Mouse (Mus musculus) layer of hippocampus, adult 2 months (tissue): ENCODE measurements at regions not wholly inside any gene's neighbourhood (a gene's known extent, or its start where the extent isn't known, plus 50 kb on each side); places are given as distances from the start of the nearest gene placed in this dataset.

Experiments
- DNase-seq, 2 experiments: peaks; one replicate each; pipeline ENCODE4 v3.0.0; 2022; ENCODE audit warnings: low spot score in 2 of 2
- H3K27ac ChIP-seq: fragments of 200-600 bp; 2 replicates; pipeline ENCODE4 v1.8.1; 2022
- H3K4me3 ChIP-seq: fragments of 200-600 bp; 2 replicates; pipeline ENCODE4 v1.8.1; 2022; ENCODE audit warnings: mild to moderate bottlenecking
- CTCF ChIP-seq: fragments of 200-600 bp; conservative IDR thresholded peaks from 2 replicates; pipeline ENCODE4 v1.8.1; 2022; ENCODE audit warnings: antibody characterized with exemption, mild to moderate bottlenecking, moderate library complexity

GRCm38 (mm10) chr5:75248279-75248678 lies 96.2 kb downstream of the Pdgfra start:
- no peak overlapping the region for H3K27ac ChIP-seq
- H3K4me3 ChIP-seq = no peak overlapping the region
- no peak for TF ChIP-seq CTCF
- DNase-seq = no peak

- Histone ChIP-seq H3K27ac (no peak overlapping the region), H3K4me3 (no peak overlapping the region)
- DNase-seq = no peak
- no peak for TF ChIP-seq CTCF
These were observed 97.6 kb downstream of the Pdgfra start for GRCm38 (mm10) chr5:75249671-75250070.

GRCm38 (mm10) chr5:75253349-75253748 lies 101.3 kb downstream of the Pdgfra start:
- no peak for TF ChIP-seq CTCF
- H3K27ac ChIP-seq = no peak overlapping the region
- DNase-seq = no peak
- H3K4me3 ChIP-seq = no peak overlapping the region

GRCm38 (mm10) chr5:75253830-75254229 lies 101.7 kb downstream of the Pdgfra start:
- H3K27ac ChIP-seq = no peak overlapping the region
- H3K4me3 ChIP-seq = no peak overlapping the region
- TF ChIP-seq CTCF = no peak
- DNase-seq = no peak

- TF ChIP-seq CTCF = no peak
- DNase-seq = no peak
- H3K27ac ChIP-seq = no peak overlapping the region
These were observed 104.1 kb downstream of the Pdgfra start for GRCm38 (mm10) chr5:75256186-75256585.

GRCm38 (mm10) chr5:75257067-75257466 lies 105.0 kb downstream of the Pdgfra start:
- Histone ChIP-seq H3K4me3 (no peak overlapping the region), H3K27ac (no peak overlapping the region)
- no peak for DNase-seq
- TF ChIP-seq CTCF = no peak

More at GRCm38 (mm10) chr5:75256186-75256585, 104.1 kb downstream of the Pdgfra start:
- H3K4me3 ChIP-seq = no peak overlapping the region

GRCm38 (mm10) chr5:75260247-75260646 lies 108.2 kb downstream of the Pdgfra start:
- Histone ChIP-seq H3K4me3 (no peak overlapping the region), H3K27ac (no peak overlapping the region)
- TF ChIP-seq CTCF = no peak
- DNase-seq = peak in 1 of 2 experiments; percentile 30

GRCm38 (mm10) chr5:75266111-75266676 lies 114.1 kb downstream of the Pdgfra start:
- DNase-seq = no peak
- H3K27ac ChIP-seq = no peak overlapping the region
- no peak overlapping the region for H3K4me3 ChIP-seq
- TF ChIP-seq CTCF = no peak

GRCm38 (mm10) chr5:75266871-75267270 lies 114.8 kb downstream of the Pdgfra start:
- Histone ChIP-seq H3K4me3 (no peak overlapping the region), H3K27ac (no peak overlapping the region)
- no peak for TF ChIP-seq CTCF
- no peak for DNase-seq

- no peak for TF ChIP-seq CTCF
- DNase-seq = no peak
- no peak overlapping the region for H3K27ac ChIP-seq
- no peak overlapping the region for H3K4me3 ChIP-seq
These were observed 115.7 kb downstream of the Pdgfra start for GRCm38 (mm10) chr5:75267766-75268165.

- no peak overlapping the region for H3K4me3 ChIP-seq
- no peak for TF ChIP-seq CTCF
- no peak for DNase-seq
- H3K27ac ChIP-seq = no peak overlapping the region
These were observed 125.9 kb downstream of the Pdgfra start for GRCm38 (mm10) chr5:75278041-75278440.

GRCm38 (mm10) chr5:75279561-75280171 lies 127.6 kb downstream of the Pdgfra start:
- no peak for TF ChIP-seq CTCF
- no peak overlapping the region for H3K27ac ChIP-seq
- H3K4me3 ChIP-seq = no peak overlapping the region
- DNase-seq = no peak

GRCm38 (mm10) chr5:75280698-75281097 lies 128.6 kb downstream of the Pdgfra start:
- no peak for DNase-seq
- Histone ChIP-seq H3K27ac (no peak overlapping the region), H3K4me3 (no peak overlapping the region)
- no peak for TF ChIP-seq CTCF

GRCm38 (mm10) chr5:75281510-75281909 lies 129.4 kb downstream of the Pdgfra start:
- no peak overlapping the region for H3K27ac ChIP-seq
- no peak for DNase-seq
- no peak overlapping the region for H3K4me3 ChIP-seq
- TF ChIP-seq CTCF = no peak
